Mouse (Mus musculus) spleen, postnatal 0 days (tissue): Measurements from ENCODE around the gene Gpr35. TPM values are rescaled to one million over a fixed set of nuclear protein-coding genes. Genes with fewer than 3 reads are reported as not detected.

ENCODE experiments used
- polyA plus RNA-seq: library from polyadenylated mRNA; unstranded; fragments of >200 nt; fragmentation: Nextera tagmentation; extraction: Ambion mirVana; gene quantifications from 2 replicates; pipeline ENCODE4 v1.2.1, GENCODE M21; 2015

Gpr35 gene
- 1.8 and 2.6 TPM in 2 replicates for polyA plus RNA-seq

GRCm38 (mm10) chr1:92950607-92951006, at the start of gene Gpr35:
Gene Gpr35, plus strand, starts transcription at chr1:92950865.

DNA sequence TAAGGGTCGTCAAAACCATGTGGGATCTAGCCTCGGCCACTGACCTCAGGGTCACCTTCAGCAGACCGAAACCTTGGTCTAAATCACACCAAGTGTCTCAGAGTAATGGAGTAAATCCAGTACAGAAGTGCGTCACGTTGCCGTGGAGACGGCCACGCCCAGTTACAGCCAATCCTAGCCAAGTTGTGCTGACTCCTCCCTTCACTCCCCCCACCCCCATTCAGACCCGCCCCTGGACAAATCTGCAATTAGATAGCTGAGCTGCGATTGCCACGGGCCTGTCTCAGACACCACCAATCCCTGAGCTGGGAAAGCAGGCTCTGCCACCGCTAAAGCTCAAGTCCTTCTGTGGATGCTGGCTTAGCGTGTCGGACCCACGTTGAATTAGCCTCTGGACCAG, 47.9 kb upstream of the Gpr35 start, which contains the start of gene Ankmy1:
Gene Ankmy1, minus strand, starts transcription at position 121 of the 400 bp plus-strand sequence.

GRCm38 (mm10) chr1:92906779-92907631, 43.7 kb upstream of the Gpr35 start, which contains the start of gene Dusp28:
Gene Dusp28, plus strand, starts transcription at chr1:92906981.

DNA sequence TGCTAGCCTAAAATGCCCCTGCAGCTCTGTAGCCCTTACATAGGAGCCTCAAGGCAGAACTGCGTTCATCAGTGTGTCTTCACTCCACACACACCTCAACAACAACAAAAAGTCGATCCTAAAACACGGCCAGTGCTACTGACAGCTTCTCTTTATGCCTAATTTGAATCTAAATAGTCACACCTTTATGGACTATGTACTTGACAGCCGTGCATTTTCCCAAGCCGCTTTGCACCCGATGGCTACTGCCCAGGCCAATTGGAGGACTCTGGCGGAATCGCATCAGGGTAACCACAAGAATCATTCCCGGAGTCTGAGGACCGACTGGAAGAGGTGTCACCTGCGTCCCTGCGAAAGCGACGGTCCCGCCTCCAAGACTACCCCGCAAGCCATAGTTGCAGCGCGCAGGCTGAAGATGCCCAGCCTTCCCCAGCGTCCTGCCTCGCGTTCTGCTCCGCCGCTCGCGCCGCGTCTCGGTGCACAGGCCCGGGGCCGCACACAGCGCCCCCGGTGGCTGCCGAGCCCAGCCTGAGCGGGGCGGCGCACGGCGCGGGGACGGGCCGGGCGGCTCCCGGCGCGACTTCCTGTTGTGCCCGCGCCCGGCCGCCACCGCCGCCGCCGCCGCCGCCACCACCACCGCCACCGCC, 40.3 kb upstream of the Gpr35 start, which contains the start of gene Rnpepl1:
Gene Rnpepl1, plus strand, starts transcription at position 545 of the 647 bp plus-strand sequence.

GRCm38 (mm10) chr1:92934182-92934827, 16.4 kb upstream of the Gpr35 start, which contains the start of gene Capn10:
Gene Capn10, plus strand, starts transcription at chr1:92934376.

GRCm38 (mm10) chr1:93006061-93006460, 55.4 kb downstream of the Gpr35 start, which contains the start of gene Aqp12:
Gene Aqp12, plus strand, starts transcription at chr1:93006334.

Other genes with a start within 250 kb of the Gpr35 start
- 9.5 and 13.5 TPM in 2 replicates for gene Gpc1, start 119.2 kb upstream of the Gpr35 start, polyA plus RNA-seq
- 0.04 TPM in 1 of 2 replicates, not detected in the other for gene Ankmy1, start 48.0 kb upstream of the Gpr35 start, polyA plus RNA-seq
- 11.0 and 12.3 TPM in 2 replicates for gene Dusp28, start 43.9 kb upstream of the Gpr35 start, polyA plus RNA-seq
- gene Rnpepl1, start 40.1 kb upstream of the Gpr35 start, polyA plus RNA-seq = 18.1 and 23.2 TPM in 2 replicates
- gene Capn10, start 16.5 kb upstream of the Gpr35 start, polyA plus RNA-seq = 13.7 and 15.4 TPM in 2 replicates
- 0.12 and 0.73 TPM in 2 replicates for gene Aqp12, start 55.5 kb downstream of the Gpr35 start, polyA plus RNA-seq
- gene Kif1a, start 151.1 kb downstream of the Gpr35 start, polyA plus RNA-seq = 1.9 and 2.8 TPM in 2 replicates
- gene Agxt, start 184.4 kb downstream of the Gpr35 start, polyA plus RNA-seq = 0.40 and 0.45 TPM in 2 replicates
- gene 2310007B03Rik, start 210.1 kb downstream of the Gpr35 start, polyA plus RNA-seq = 0.06 and 0.10 TPM in 2 replicates
- 0.05 and 0.06 TPM in 2 replicates for gene Crocc2, start 217.9 kb downstream of the Gpr35 start, polyA plus RNA-seq